Mouse (Mus musculus) ES-Bruce4 (cell line): ENCODE results near the gene Pip4k2a.

ENCODE experiments used
- CTCF ChIP-seq: IDR thresholded peaks from one replicate; pipeline ENCODE4 v1.8.1; 2011; ENCODE audit warnings: low read depth, low read length
- POLR2A ChIP-seq: IDR thresholded peaks from one replicate; pipeline ENCODE4 v1.8.1; 2011; ENCODE audit warnings: low read length; ENCODE audit not compliant: insufficient read depth

- no peak for TF ChIP-seq CTCF
- no peak for TF ChIP-seq POLR2A
Measured at GRCm38 (mm10) chr2:19037430-19037829, 39.5 kb upstream of the Pip4k2a start.
